Mouse (Mus musculus) brain, embryonic 18.5 days (tissue): ENCODE measurements around the gene Nsun5.
A peak's percentile ranks its signal among the peaks of the same experiment; 100 is the strongest.

ENCODE experiments used
- DNase-seq: peaks from one replicate; pipeline ENCODE4 v3.0.0-alpha.2; 2012; ENCODE audit warnings: low read depth, low spot score

The Nsun5 gene

GRCm38 (mm10) chr5:135373601-135374000 lies 3.8 kb downstream of the Nsun5 start:
- no peak for DNase-seq

DNA sequence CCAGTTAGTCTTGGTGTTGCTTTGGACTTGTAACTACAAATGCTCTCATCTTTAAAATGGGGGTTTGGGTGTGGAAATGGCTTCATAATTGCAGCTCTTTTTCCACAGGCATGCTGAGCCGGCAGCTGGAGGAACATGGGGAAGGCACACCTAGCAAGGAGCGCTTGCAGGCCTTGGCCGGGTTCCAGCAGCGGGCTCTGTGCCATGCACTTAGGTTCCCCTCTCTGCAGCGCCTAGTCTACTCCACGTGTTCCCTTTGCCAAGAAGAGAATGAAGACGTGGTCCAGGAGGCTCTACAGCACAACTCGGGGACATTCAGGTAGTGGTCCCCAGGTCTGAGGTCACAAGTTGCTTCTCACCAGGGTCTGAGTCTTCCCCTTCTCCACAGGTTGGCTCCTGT lies 5.4 kb downstream of the Nsun5 start:
- DNase-seq, result no peak

- DNase-seq, result no peak
These were observed 6.6 kb downstream of the Nsun5 start for GRCm38 (mm10) chr5:135376341-135376740.

DNA sequence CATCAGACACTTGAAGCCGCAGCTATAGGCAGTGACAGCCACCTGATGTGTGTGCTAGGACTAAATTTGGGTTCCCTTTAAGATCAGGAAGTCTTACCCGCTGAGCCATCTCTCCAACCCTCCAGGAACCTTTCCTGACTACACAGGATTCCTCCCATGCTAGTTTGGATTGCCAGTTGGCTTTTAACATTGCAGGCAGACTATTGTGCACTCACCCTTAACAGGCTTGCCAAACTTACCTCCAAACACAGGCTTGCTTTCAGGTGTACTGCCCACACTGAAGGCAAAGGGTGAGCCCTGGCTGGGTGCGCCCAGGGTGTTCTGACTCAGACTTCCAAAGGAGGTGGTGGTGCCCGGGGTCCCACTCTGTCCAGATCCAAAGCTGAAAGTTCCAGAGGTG lies 10.9 kb downstream of the Nsun5 start:
- DNase-seq, result no peak

GRCm38 (mm10) chr5:135381356-135381925 lies 11.7 kb downstream of the Nsun5 start:
- DNase-seq, result no peak

- DNase-seq, result no peak
These were observed 13.0 kb downstream of the Nsun5 start for GRCm38 (mm10) chr5:135382746-135383145.

- no peak for DNase-seq
These were observed 14.0 kb downstream of the Nsun5 start for GRCm38 (mm10) chr5:135383771-135384170.

DNA sequence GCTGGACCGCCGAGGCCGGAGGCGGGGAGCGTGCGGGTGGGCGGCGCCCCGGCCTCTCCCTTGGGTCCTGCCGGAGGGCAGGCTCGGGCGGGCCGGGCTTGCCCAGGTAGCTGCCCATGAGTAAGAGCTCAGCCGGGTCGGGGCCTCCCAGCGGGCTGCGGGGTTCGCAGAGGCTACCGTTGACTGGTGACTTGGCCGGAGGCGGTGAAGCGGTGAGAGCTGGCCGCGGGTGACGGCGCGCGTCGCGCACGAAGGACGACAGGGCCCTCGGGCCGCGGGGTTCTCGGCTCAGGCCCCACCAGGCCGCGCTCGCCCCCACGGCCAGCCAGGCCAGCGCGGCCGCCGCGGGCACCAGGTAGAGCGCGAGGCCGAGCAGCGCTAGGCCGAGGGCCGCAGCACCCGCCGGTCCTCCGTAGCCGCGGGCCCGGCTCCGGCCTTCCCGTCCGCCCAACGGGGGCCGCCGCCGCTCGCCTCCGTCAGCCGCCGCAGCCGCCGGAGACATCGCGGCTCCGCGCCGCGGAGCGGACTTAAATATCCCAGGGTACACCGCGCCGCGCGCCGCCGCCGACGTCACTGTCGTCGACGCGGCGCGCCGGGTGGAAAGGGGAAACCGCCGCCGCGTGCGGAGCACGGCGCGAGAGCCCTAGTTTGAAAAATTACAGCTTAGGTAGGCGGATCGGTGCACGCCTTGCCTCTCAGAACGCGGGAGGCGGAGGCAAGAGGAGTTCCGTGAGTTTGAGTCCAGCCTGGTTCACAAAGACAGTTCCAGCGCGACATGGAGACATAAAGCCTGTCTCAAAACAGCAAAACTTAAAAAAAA lies 24.5 kb downstream of the Nsun5 start, which contains the start of gene Pom121:
Gene Pom121, minus strand, starts transcription at position 543 of the 820 bp plus-strand sequence.
- DNase-seq, result peak; percentile 66

DNA sequence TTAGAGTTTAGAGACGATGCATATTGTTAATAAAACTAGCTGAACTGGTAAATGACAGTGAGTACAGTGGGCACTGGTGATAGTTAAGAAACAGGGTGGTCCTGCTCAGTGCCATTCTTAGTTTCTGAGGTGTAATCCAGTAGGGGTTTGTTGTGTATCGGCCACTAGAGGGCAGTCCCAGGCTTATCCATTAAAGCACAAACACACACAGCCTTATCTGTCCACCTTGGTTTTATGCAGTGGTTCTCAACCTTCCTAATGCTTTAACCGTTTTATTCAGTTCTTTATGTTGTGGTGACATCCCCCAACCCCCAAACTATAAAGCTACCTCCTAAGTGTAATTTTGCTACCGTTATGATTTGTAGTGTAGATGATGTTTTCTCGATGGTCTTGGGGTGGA lies 26.1 kb downstream of the Nsun5 start:
- DNase-seq, result no peak

DNA sequence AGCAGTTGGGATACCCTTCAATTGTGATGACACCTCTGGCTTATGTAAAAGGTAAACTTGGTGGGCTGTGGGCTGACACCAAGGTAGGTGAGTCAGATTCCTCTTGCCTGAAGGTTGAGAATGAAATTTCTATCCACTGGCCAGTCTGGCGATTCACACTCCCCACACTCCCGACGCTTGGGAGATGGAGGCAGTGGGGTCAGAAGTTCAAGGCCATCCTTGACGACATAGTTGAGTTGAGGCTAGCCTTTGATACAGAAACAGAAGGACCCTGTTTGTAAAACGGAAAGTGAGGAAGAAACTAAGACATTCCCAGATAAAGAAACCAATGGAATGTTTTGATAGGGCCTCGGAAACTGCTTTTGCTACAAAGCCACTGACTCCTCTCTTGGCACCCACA lies 29.6 kb downstream of the Nsun5 start:
- no peak for DNase-seq

GRCm38 (mm10) chr5:135400244-135400643 lies 30.5 kb downstream of the Nsun5 start:
- DNase-seq, result no peak

DNA sequence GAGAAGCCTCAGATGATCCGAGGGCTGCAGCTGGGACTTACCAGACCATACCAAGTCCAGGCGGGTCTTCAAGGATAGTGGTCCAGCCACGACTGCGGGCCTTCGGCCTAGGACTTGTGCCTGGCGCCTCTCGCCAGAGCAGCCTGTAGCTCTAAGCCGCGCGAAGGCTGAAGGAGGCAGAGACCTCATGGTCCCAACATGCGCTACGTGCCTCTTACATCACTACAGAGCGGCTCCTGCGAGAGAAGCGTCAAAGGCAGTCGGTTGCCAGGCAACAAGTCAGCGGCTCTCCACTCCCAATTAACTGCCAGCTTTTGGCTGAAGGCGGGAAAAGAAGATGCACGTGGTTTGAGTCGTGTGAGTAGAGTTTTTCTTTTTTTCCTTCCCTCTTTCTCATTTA lies 34.9 kb downstream of the Nsun5 start:
- DNase-seq, result peak; percentile 63

DNA sequence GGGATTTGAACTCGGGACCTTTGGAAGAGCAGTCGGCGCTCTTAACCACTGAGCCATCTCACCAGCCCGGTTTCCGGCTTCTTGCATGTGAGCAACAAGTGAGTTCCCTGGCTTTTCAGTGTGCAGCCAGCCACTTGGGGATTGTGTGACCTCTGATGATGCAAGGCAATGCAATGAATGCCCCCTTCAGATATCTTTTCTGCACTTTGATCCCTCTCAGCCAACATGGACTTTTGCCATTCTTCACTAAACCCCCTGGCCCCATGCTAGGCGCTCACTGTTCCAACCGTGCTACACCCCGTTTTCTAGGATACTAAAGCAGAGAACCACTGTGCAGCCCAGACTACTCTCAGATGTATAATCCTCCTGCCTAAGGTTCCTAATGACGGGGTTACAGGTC lies 35.7 kb downstream of the Nsun5 start:
- DNase-seq, result no peak

DNA sequence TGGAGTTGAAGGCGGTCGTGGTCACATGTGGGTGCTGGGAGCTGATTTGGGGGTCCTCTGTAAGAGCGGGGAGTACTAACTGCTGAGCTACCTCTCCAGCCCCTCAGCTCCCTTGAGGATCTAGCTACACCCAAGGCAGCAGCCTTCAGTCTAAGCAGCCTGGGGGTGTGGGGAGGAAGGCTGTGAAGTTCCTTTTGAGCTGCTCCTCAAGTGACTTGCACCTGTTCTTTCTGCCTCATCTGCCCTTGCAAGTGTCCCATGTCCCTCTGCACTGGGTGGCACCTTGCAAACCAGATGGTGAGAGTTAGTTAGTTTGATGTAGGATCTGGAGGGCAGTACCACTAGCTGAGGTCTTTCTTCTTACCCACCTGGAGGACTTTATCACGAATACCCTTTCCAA lies 38.4 kb downstream of the Nsun5 start:
- DNase-seq, result no peak

GRCm38 (mm10) chr5:135410266-135410665 lies 40.5 kb downstream of the Nsun5 start:
- DNase-seq, result no peak
